Mouse (Mus musculus) stomach, adult 2 months (tissue): ENCODE results near the gene Man1a2. TPM values are rescaled to one million over a fixed set of nuclear protein-coding genes. Genes with fewer than 3 reads are reported as not detected.

Source experiments
- polyA plus RNA-seq: library from polyadenylated mRNA; depleted of rRNA; stranded (reverse); fragments of >200 nt; gene quantifications from 2 replicates; pipeline ENCODE4 v1.2.3, GENCODE M21; 2012; rRNA removed

Gene Man1a2
- 9.5 and 22.9 TPM in 2 replicates for polyA plus RNA-seq

GRCm38 (mm10) chr3:100685087-100685762 lies at the start of gene Man1a2:
Gene Man1a2, minus strand, starts transcription at chr3:100685503.

Other genes starting within 250 kb of the Man1a2 start
- 5.2 and 10.2 TPM in 2 replicates for gene Tent5c, start 196.2 kb downstream of the Man1a2 start, polyA plus RNA-seq
- gene Vtcn1, start 140.0 kb upstream of the Man1a2 start, polyA plus RNA-seq: 0.19 and 0.36 TPM in 2 replicates
- gene Trim45, start 236.7 kb upstream of the Man1a2 start, polyA plus RNA-seq: 0.89 and 1.1 TPM in 2 replicates